Mouse (Mus musculus) Patski (cell line): ENCODE measurements around the gene Wdr46. TPM values are rescaled to one million over a fixed set of nuclear protein-coding genes. Genes with fewer than 3 reads are reported as not detected.

ENCODE experiments used
- polyA plus RNA-seq: library from polyadenylated mRNA; unstranded; gene quantifications from one replicate; pipeline ENCODE4 v1.2.3, GENCODE M21; 2021

The Wdr46 gene
- polyA plus RNA-seq, 1 experiment from 2014 or later, result 35.8 TPM

Other genes with a start within 250 kb of the Wdr46 start
- 77.2 TPM for gene March2, start 222.0 kb upstream of the Wdr46 start, polyA plus RNA-seq
- 222 TPM for gene Rab11b, start 180.1 kb upstream of the Wdr46 start, polyA plus RNA-seq
- 1.8 TPM for gene Angptl4, start 158.8 kb upstream of the Wdr46 start, polyA plus RNA-seq
- 4.1 TPM for gene Kank3, start 130.1 kb upstream of the Wdr46 start, polyA plus RNA-seq
- 1,207 TPM for gene Rps28, start 116.1 kb upstream of the Wdr46 start, polyA plus RNA-seq
- gene Ndufa7, start 116.1 kb upstream of the Wdr46 start, polyA plus RNA-seq, result 361 TPM
- 43.1 TPM for gene Cd320, start 97.6 kb upstream of the Wdr46 start, polyA plus RNA-seq
- not detected for gene Gm7029, start 66.8 kb upstream of the Wdr46 start, polyA plus RNA-seq
- gene Kifc1, start 50.0 kb upstream of the Wdr46 start, polyA plus RNA-seq, result 54.0 TPM
- not detected for gene Platr17, start 35.5 kb upstream of the Wdr46 start, polyA plus RNA-seq
- 37.4 TPM for gene Daxx, start 31.2 kb upstream of the Wdr46 start, polyA plus RNA-seq
- 155 TPM for gene Tapbp, start 24.8 kb upstream of the Wdr46 start, polyA plus RNA-seq
- 30.7 TPM for gene Zbtb22, start 24.8 kb upstream of the Wdr46 start, polyA plus RNA-seq
- 59.6 TPM for gene Rgl2, start 11.1 kb upstream of the Wdr46 start, polyA plus RNA-seq
- gene Pfdn6, start 317 bp upstream of the Wdr46 start, polyA plus RNA-seq, result 115 TPM
- 2.8 TPM for gene B3galt4, start 10.8 kb downstream of the Wdr46 start, polyA plus RNA-seq
- gene Vps52, start 15.2 kb downstream of the Wdr46 start, polyA plus RNA-seq, result 56.9 TPM
- gene Rps18, start 15.3 kb downstream of the Wdr46 start, polyA plus RNA-seq, result 1,854 TPM
- 79.5 TPM for gene H2-K1, start 59.7 kb downstream of the Wdr46 start, polyA plus RNA-seq
- gene Ring1, start 84.0 kb downstream of the Wdr46 start, polyA plus RNA-seq, result 31.1 TPM
- 49.3 TPM for gene H2-Ke6, start 87.4 kb downstream of the Wdr46 start, polyA plus RNA-seq
- 189 TPM for gene Slc39a7, start 91.0 kb downstream of the Wdr46 start, polyA plus RNA-seq
- gene Rxrb, start 91.2 kb downstream of the Wdr46 start, polyA plus RNA-seq, result 57.1 TPM
- 0.60 TPM for gene Col11a2, start 98.8 kb downstream of the Wdr46 start, polyA plus RNA-seq
- gene H2-Oa, start 151.7 kb downstream of the Wdr46 start, polyA plus RNA-seq, result not detected
- gene H2-DMa, start 178.9 kb downstream of the Wdr46 start, polyA plus RNA-seq, result 17.1 TPM
- 239 TPM for gene Brd2, start 182.0 kb downstream of the Wdr46 start, polyA plus RNA-seq
- 8.2 TPM for gene H2-DMb2, start 202.6 kb downstream of the Wdr46 start, polyA plus RNA-seq
- 36.6 TPM for gene H2-DMb1, start 212.4 kb downstream of the Wdr46 start, polyA plus RNA-seq
- 7.0 TPM for gene Tap1, start 246.9 kb downstream of the Wdr46 start, polyA plus RNA-seq
- gene Psmb9, start 247.1 kb downstream of the Wdr46 start, polyA plus RNA-seq, result 1.3 TPM